Mouse (Mus musculus) kidney, adult 18-20 months (tissue): ENCODE results near the gene Rsrc2.
"Not testable (repeated sequence)": the region's sequence is repeated elsewhere in the genome, so short reads cannot be mapped to it uniquely, and the experiment has no call there.

ENCODE experiments used
- DNase-seq: peaks from one replicate; pipeline ENCODE4 v3.0.0; 2021

Rsrc2 gene

DNA sequence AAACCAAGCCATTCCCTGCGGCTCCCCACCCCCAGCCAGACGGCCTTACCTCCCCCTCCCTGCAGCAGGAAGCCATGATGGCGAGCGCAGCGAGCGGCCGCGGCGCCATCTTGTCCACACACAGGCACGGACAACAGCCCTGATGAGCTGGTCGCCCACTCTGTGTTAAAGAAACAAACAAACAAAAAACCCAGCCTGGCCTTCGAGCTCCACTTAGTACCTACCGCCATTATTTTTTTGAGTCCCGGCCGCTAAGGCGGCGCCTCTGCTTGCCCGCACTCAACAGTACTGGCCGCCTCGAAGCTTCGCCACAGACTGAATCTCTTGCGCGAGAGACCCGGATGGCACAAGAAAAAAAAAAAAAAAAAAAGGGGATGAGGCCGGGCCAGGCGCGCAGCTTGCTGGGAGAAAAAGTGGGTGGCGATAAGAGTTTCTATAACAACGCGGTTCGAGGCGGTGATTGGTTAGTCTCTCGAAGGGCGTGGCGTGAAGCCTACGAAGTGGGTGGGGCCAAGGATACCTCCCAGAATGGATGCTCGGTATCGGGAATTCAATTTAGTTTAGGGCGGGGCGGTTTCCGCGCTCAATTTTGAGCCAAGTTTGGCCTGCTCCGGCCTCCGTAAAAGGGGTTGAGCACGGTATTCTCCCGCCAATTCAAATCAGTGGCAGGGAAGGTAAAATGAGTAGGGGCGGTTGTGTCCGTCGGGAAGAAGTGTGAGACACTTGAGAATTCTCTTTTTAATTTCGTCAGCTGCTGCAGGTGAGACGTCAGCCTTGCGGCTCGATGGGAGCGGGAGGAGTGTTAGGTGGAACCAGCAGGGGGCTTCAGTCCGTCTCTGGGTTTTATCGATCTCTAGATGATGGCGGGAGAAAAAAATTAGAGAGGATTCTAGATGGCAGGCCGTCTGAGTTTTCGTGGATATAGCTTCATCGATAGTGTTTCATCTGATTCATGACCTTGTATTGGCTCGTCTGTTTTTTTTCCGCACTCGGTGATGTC lies at the start of gene Rsrc2, which contains the start of gene Kntc1:
TSS of gene Rsrc2 (minus strand) at position 350 of the 1,000 bp plus-strand sequence.
TSS of gene Kntc1 (plus strand) at position 652 of the 1,000 bp plus-strand sequence.
- peak; percentile 99 for DNase-seq

DNA sequence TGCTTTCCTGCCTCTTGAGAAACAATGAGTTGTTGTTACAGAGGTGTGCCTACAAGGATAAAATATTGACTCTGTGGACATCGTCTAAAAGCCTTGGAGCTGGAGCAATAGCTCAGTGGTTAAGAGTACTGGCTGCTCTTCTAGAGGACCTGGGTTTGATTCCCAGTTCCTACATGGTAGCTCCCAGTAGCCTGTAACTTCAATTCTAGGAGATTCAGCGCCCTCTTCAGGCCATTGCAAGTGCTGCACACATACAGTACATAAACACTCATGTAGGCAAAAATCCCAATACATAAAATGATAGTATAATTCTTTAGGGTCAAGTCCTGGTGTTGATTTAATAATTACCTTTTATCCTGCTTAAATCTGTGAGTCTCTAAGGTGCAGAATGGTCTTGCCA lies 43.9 kb upstream of the Rsrc2 start:
- DNase-seq: no peak

DNA sequence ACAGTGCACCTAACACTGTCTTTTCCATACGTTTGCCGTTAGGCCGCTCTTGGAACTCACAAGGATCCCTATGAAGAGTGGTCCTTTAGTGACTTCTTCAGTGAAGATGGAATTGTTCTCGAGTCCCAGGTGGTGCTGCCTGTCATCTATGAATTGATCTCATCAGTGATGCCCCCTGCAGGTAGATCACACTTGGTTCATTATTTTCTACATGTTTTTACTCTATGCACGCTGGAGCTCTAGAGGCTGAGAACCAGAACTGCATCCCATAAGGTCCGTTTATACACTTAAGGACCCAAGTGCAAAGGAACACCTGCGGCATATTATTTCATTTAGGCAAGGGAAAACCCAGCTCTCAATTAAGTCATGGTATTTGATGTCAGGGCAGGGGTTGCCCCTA lies 39.8 kb upstream of the Rsrc2 start:
- no peak for DNase-seq

DNA sequence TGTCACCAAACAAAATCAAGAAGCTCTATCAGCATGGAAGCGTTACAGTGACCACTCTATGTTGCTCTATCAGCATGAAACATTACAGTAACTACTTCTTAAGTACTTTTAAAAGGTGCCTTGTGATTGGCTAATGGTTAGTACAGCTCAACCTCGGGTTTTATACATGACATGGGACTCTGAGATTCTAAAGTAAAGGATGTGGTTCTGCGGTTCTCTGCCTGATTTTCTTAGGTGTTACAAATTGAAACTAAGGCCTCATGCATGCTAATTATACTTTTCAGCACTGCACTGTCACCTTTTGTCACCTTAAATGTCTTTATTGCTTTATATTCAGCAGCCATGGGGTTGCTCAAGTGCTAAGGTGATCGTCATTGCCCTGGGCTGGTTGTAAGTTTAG lies 32.6 kb upstream of the Rsrc2 start:
- DNase-seq: no peak

DNA sequence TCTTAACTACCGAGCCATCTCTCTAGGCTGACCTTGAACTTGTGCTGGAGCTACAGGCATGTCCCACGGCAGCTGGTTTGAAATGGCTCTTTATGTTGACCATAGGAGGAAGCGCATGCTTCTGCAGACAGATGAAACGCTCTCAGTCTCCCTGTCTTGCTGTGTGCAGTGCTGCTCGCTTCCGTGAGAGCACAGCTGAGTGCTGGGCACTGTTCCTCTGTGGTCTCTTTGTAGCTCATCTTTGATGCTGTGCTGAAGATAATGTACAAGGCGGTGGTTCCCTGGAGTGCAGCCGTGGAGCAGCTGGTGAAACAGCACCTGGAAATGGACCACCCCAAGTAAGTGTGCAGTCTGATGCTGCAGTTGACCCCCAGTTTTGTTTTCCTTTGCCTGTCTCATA lies 31.5 kb upstream of the Rsrc2 start:
- no peak for DNase-seq

DNA sequence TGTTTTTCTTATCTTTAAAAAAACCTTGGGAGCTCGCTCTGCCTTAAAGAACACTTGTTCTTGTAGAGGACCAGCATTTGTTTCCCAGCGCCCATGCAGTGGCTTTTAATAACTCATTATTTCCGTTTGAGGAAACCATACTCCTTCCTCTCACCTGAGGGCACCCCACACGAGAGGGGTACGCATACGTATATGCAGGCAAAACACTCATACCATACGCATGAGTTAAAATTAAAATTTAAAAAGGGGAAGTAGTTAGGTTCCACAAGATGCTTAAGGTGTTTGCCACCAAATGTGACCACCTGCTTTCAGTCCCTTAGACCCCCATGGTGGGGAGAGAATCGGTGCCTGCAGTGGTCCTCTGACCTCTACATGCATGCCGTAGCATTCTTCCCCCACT lies 24.2 kb upstream of the Rsrc2 start:
- DNase-seq: no peak

DNA sequence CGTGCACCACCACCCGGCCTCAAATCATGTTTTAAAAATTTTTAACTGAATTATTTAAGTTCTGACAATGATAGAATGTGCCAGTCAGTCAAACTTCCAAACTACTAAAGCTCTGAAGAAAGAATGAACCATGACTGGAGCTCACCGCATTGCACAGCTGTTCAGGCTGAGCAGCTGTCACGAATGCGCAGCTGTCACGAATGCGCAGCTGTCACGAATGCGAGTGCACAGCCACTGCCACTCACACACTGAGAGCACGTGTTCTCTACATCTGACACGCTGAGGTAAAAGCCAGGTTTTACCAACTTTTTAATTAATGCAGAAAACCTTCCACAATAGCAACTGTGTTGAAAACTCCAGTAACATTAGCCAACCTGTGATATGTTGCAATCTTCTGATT lies 17.2 kb upstream of the Rsrc2 start:
- not testable (repeated sequence) for DNase-seq

DNA sequence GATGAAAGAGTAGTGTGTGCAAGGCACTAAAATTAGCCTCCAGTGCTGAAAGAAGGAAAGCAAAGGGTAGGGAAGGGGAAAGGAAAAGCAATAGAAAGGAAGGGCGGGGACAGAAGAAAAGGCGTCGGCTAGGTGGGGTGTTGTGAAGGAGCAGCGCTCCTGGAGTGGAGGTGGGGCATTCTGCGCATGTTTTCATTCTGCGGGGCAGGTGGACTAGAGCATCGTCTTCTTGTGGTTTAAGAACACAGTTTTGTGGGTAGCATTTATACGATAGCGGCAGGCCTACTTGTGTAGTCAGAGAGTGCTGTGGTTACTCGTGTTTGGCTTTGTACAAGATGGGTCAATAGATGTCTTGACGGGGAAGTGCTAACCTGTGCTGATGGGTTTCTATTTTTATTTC lies 16.3 kb upstream of the Rsrc2 start:
- DNase-seq: no peak

DNA sequence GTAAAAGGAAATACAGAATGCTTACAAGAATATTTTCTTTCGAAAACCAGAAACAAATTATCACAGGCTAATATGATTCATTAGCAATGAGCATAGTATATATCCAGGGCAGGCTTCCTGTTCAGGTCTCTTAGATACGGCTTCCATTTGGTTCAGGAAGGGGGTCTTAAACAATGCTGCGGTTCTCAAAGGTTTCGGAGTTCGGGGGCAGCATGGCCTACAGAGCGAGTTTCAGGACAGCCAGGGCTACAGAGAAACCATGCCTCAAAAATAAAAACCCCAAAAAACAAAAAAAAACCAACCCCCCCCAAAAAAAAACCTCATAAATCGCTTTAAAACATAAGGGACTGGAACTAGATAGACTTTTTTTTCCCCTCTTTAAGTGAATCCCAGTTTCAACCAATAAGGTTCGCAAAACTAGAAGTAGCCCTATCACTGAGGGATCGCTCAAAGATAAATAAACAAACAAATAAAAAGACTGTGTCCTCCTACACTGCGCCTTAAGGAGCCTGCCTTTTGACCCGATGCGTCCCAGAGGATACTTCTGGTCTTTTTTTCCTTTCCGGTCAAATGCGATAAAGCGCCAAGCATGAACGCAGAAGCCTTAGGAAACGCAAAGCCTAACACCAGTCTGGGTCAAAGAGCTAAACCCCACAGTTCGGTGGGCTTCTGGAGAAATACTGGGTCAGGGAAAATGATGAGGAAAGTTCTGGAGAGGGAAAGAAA lies 712 bp downstream of the Rsrc2 start:
- DNase-seq: no peak

DNA sequence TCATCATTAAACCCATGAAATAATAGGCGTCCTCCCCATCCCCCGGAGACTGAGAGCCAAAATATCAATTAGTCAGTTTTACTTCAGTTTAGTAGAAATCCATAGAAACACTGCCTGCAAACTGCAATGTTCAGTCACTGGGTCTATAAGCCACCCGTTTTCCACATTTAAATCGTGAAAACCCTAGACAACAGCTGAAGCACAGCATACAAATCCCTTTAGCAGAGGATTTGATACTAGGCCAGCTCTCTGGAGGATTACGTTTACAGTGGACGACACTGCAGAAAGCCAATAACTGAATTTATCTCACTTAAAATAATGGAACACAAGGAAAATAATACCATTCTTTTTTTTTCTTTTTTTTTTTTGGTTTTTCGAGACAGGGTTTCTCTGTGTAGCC lies 1.6 kb downstream of the Rsrc2 start:
- DNase-seq: no peak

DNA sequence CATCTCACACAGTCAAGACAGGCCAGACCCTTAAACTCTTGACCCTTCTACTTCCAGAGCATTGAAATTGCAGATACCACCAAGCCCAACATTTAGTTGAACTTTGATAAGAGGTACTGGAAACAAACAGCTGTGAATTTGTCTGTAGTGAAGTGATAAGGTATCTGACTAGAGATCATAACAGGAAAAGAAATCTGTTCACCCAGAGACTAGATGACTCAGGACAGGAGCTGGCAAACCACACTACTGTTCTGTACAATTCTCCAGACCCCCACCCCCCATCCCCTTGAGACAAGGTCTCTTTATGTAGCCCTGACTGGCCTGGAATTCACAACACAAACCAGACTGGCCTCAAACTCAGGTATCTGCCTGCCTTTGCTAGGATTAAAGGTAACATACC lies 3.0 kb downstream of the Rsrc2 start:
- DNase-seq: no peak

DNA sequence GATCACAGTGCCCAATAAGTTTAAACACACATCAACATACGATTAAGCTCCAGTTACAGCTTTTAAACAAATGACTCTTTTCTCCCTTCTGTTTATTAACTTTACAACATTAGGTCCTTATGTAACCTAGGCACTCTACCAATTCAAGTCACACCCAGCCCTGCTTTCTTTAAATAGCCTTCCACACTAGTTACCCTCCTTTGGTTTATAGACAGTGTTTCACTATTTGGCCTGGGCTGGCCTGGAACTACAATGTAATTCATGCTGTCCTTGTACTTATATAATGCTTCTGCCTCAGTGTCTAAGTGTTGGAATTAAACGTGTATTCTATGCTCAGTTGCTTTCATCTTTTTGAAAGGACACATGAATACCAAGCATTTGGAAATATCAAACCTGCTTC lies 4.9 kb downstream of the Rsrc2 start:
- no peak for DNase-seq

DNA sequence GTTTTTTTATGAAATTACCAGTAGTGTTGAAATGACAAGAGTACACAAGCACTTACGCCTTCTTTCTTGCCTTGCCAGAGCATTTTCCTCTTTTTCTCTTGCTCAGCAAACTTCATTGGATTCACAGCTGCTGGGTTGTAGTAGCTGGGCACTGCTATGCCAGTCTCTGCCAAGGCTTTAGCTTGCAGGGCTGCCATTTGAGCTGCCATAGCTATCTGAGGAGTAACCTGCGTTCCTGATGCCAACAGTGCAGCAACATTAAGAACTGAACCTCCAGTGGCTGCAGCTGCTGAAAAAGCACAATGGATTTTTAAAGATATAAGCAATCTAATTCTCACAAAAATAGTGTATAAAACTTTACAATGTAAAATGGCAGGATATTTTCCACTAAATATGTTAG lies 18.2 kb downstream of the Rsrc2 start:
- DNase-seq: no peak

DNA sequence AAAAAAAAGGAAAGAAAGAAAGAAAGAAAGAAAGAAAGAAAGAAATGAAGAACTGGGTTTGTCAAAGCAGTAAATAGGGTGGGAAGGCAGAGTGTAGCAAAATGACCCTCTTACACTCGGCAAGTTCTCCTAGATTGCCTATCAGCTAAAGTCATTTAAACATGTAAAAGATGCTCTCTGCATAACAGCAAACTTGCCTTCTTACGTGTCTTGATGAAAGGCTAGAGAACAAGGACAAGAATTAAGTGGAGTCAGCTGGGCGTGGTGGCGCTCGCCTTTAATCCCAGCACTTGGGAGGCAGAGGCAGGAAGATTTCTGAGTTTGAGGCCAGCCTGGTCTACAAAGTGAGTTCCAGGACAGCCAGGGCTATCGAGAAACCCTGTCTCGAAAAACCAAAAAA lies 25.4 kb downstream of the Rsrc2 start:
- not testable (repeated sequence) for DNase-seq

DNA sequence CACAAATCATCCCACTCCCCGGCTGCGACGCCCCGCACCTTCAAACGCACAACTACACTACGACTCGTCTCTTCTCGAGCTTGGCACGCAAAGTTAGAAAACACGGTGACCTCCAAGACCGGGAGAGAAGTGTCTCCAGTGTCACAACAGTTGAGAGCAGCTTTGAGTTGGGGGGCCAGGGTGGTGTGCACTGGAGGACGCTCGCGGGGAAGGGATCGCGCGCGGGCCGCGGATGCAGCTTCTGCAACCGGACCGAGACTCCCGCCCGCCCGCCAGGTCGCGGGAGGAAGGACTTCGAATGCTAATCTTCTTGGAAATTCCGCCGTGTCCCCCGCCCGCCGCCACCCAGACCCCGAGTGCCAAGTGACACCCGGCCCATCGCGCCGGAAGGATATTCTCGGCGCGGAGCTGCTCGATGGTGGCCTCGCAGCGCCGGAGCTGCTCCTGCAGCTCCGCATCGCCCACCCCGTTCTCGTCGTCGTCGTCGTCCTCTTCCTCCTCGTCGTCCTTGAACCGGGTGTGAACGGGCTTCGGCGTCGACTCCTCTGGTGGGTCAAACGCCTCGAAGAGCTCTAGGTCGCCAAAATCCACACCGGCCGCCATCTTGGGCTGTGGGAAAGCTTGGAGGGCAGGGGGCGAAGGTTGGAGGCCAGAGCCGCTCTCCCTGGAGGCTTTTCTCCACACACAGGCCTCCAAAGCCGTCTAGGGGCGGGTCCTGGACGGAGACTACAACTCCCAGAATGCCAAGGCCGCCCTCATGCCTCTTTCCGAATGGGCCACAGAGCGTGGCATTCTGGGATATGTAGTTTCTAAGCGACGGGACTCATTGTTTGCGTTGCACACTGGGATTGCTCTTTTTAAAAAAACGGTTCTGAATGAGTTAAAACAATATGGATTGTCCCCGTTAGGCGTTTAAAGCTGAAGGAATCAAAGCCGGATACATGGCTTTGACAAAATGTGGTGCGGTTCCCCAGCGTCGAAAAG lies 28.6 kb downstream of the Rsrc2 start, which contains the start of gene Zcchc8:
TSS of gene Zcchc8 (minus strand) at position 773 of the 984 bp plus-strand sequence.
- DNase-seq: peak; percentile 97

DNA sequence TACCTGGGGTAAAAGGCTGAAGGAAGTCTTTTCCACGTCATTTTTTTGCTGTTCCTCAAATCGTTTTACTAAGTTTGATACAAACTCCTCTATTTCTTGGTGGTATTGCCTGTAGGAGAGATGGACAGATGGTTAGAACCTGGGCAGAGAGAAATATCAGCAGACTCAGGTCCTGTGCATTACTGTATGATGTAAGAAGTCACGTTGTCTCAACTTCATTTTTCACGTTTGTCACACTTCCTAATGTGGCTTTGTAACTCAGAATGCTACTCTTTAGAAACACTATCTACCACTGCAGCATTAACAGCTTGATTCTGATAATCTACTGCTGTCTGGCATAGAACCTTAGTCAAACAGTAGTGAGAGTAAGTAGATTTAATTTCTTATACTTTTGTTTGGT lies 34.6 kb downstream of the Rsrc2 start:
- no peak for DNase-seq

DNA sequence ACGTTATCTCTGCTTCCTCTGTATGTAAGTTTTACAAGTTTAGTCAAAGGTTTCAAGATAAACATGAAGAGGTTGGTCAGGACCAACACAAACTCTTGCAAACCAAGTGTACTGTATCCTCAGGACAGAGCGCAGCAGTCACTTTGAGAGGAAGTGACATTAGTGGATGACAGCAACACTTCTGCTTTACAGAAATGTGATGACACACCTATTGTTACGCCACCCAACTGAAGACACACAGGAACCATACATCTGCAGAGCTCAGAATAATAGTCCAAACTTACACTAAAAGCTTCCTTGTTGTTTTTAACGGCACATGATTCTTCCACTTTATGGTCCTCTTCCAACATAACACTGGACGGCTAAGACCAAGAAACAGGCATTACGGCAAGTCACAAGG lies 35.4 kb downstream of the Rsrc2 start:
- DNase-seq: no peak

DNA sequence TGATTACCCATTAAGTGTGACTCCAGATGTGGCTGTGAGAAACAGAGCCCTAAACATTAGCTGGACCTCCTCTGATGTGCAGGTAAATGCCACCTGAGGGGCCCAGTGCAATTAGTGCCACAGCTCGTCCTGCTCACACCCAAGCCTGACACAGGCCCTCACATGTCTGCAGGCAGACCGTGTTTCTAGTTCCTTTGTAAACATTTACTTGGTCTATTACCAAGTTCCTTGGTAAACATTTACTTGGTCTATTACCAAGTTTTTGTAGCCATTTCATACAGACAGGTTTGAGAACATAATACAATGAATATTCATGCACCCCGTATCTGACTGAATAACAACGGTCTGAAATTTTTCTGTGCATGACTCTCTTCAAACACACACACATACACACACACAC lies 39.6 kb downstream of the Rsrc2 start:
- peak; percentile 17 for DNase-seq

DNA sequence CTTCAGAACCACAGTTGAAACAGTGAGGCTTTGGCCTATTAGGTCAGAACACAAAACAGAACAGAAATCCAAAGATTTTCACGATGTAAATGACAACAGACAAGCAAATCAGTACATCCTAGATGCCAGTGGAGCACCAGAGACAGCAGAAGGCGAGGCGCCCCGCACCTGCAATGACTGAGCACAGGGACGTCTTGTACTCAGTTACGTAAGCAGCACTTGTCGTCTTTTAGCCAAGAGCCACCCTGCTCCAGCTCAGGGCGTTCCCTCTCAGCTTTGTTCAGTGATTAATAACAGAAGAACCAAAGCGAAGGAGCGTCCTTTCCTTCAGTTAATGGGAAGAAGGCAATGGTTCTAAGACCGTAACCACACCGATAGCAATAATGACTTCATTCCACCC lies 40.6 kb downstream of the Rsrc2 start:
- no peak for DNase-seq

DNA sequence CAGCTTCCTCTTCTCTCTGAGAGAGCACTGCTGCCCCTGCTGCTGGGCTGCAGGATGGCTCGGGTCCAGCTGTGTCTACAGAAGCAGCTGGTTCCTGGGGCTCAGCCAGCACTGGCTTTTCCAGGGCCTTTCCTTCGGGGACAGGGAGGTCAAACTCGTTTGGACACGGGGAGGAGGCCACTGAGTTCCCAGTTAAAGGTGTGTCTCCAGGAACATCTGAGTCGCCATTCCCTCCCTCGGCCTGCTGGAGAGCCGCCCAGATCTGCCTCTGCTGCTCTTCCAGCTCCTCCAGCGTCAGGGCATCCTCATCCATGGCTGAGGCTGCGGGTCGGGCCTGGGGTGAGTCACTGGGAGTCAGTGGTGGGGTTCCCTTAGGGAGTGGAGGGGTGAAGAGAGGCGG lies 48.6 kb downstream of the Rsrc2 start:
- peak; percentile 60 for DNase-seq

DNA sequence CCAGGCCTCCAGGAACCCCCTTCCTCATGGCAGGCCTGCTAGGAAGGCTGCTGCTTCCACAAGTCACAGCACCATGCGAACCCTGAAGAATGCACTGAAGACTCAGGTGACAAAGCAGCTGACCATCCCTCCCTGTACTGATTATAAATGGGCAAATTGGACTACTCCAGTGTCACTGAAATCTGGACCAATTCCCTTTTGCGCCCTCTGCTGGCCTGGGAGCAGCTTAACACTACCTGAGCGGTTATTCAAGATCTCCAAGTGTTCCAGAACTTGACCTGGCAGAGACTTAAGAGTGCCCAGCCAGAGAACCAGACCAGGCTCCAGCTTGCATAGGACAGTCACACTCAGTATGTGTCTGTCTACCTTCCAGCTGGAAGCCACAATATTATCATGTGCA lies 50.0 kb downstream of the Rsrc2 start:
- peak; percentile 71 for DNase-seq

DNA sequence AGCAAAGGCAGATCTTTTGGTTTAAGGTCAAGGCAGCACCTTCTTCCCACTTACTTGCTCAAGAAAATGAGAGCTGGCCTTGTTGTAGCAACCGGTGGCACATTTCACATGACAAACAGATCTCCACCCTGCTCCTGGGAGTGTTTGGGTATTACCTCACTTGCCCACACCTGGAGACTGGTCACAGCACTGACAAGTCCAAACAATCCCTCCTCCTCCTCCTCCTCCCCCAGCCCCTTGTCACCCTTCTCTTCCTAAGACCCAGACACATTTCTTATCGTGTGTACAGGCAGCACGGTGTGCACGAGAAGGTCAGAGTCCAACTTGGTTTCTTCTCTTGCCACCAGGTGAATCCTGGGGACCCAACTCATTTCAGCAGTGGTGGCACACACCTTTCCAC lies 52.3 kb downstream of the Rsrc2 start:
- no peak for DNase-seq

DNA sequence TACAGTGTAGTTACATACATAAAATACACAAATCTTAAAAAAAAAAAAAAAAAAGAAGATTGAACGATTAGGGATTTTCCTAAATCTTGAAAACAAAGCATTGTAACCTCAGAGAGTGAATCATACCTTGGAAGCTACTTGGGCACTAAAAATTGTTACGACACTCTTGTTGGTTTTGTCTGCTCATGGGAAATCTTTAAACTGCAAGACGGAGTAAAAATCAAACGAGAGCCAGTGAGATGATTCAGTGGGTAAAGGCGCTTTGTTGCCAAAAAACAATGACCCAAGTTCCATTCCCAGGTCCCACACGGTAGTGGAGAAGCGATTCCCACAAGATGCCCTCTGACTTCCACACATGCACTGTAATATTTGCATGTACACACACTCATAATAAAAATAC lies 53.0 kb downstream of the Rsrc2 start:
- no peak for DNase-seq
